Mouse (Mus musculus) midbrain, embryonic 15.5 days (tissue): Measurements from ENCODE around the gene Bap1. TPM values are rescaled to one million over a fixed set of nuclear protein-coding genes. Genes with fewer than 3 reads are reported as not detected.

Experiments
- ATAC-seq: fragments of 200-750 bp; cut with Nextera tagmentation; replicated peaks from 2 replicates; pipeline ENCODE4 v1.8.0; 2017; ENCODE audit warnings: moderate TSS enrichment
- H3K27ac ChIP-seq: fragments of 300-500 bp; sonication (generic); 2 replicates; pipeline ENCODE4 v1.5.1; 2015; ENCODE audit warnings: mild to moderate bottlenecking, inconsistent platforms
- H3K27me3 ChIP-seq: fragments of 300-500 bp; sonication (generic); replicated peaks from 2 replicates; pipeline ENCODE4 v1.6.1; 2015; ENCODE audit warnings: inconsistent platforms
- H3K36me3 ChIP-seq: fragments of 300-500 bp; sonication (generic); replicated peaks from 2 replicates; pipeline ENCODE4 v1.6.1; 2015; ENCODE audit warnings: inconsistent platforms
- H3K4me1 ChIP-seq: fragments of 300-500 bp; sonication (generic); 2 replicates; pipeline ENCODE4 v1.6.1; 2015; ENCODE audit warnings: inconsistent platforms
- H3K4me2 ChIP-seq: fragments of 300-500 bp; sonication (generic); 2 replicates; pipeline ENCODE4 v1.6.1; 2015; ENCODE audit warnings: inconsistent platforms, mild to moderate bottlenecking, moderate library complexity
- H3K4me3 ChIP-seq: fragments of 300-500 bp; sonication (generic); 2 replicates; pipeline ENCODE4 v1.5.1; 2015; ENCODE audit warnings: mild to moderate bottlenecking, inconsistent platforms
- H3K9ac ChIP-seq: fragments of 300-500 bp; sonication (generic); 2 replicates; pipeline ENCODE4 v1.6.1; 2015; ENCODE audit warnings: mild to moderate bottlenecking, inconsistent platforms
- H3K9me3 ChIP-seq: fragments of 300-500 bp; sonication (generic); 2 replicates; pipeline ENCODE4 v1.6.1; 2016; ENCODE audit warnings: inconsistent platforms
- WGBS: fragments of 180-500 bp; shearing (Covaris S2); methylation state at CpG from one replicate; pipeline ENCODE4 v1.1.7; 2015; ENCODE audit warnings: mixed read lengths; 5-methylcytosine and 5-hydroxymethylcytosine counted together
- polyA plus RNA-seq: library from polyadenylated mRNA; unstranded; fragments of >200 nt; fragmentation: Nextera tagmentation; extraction: Ambion mirVana; gene quantifications from 2 replicates; pipeline ENCODE4 v1.2.1, GENCODE M21; 2015

The Bap1 gene
- polyA plus RNA-seq, 1 experiment from 2014 or later, result 124 TPM

- peak; percentile 79 for ATAC-seq
- no peaks in the 10 kb centered on the region for H3K36me3 ChIP-seq
- no peaks in the 10 kb centered on the region for H3K9me3 ChIP-seq
- H3K27ac ChIP-seq, result peak overlapping the region; percentile 73
- H3K27me3 ChIP-seq, result no peaks in the 10 kb centered on the region
- H3K4me3 ChIP-seq, result peak overlapping the region; percentile 24
- peaks cover 26% of the 10 kb centered on the region for H3K4me1 ChIP-seq
- peak overlapping the region; percentile 46 for H3K4me2 ChIP-seq
- H3K9ac ChIP-seq, result no peak overlapping the region
- WGBS, result 18% methylated on average over 9 of the region's 9 CpGs
These were observed 17.2 kb downstream of the Bap1 start for GRCm38 (mm10) chr14:31268301-31269001.

DNA sequence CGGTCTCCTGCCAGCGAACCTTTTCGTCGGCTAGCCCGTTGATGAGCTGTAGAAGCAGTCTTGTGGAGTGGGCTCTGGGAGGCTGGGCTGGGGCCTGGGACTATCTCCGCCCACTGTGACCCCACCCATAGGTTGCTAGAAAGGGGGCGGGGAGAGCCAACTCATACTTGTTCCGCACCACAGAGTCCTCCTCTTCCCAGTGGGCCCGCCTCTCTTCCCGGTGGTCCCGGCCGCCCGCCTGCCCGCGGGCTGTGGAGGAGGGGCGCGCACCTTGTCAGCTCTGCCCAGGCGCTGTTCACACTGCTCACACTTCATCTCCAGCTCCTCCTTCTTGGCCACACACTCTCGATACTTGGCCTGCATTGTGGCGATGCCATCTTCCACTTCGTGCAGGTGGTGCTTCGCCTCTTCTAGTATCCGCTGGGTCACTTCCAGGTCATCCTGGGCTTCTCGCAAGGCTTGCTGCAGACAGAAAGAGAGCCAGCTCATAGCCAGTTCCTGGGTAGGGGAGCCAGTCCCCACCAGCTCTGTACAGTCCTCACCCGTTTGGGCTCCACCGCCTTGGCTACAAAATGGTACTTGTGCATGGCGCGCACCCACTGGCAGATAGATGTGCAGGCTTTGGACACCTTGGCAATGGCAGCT, 18.3 kb downstream of the Bap1 start:
- WGBS, result 16% methylated on average over 26 of the region's 28 CpGs
- Histone ChIP-seq H3K27me3 (no peaks in the 10 kb centered on the region), H3K27ac (peak overlapping the region; percentile 73), H3K4me1 (peaks cover 26% of the 10 kb centered on the region), H3K9me3 (no peaks in the 10 kb centered on the region), H3K36me3 (no peaks in the 10 kb centered on the region), H3K4me2 (peak overlapping the region; percentile 46), H3K9ac (no peak overlapping the region), H3K4me3 (peak overlapping the region; percentile 24)
- peak; percentile 64 for ATAC-seq

GRCm38 (mm10) chr14:31271121-31271520, 19.9 kb downstream of the Bap1 start:
- Histone ChIP-seq H3K27ac (no peak overlapping the region), H3K9ac (no peak overlapping the region), H3K4me3 (no peak overlapping the region), H3K4me2 (no peak overlapping the region), H3K27me3 (no peaks in the 10 kb centered on the region), H3K9me3 (no peaks in the 10 kb centered on the region), H3K4me1 (peaks cover 26% of the 10 kb centered on the region), H3K36me3 (no peaks in the 10 kb centered on the region)
- ATAC-seq, result no peak
- 95% methylated on average over 6 of the region's 6 CpGs for WGBS

GRCm38 (mm10) chr14:31272164-31272563, 20.9 kb downstream of the Bap1 start:
- Histone ChIP-seq H3K9me3 (no peaks in the 10 kb centered on the region), H3K27ac (no peak overlapping the region), H3K4me1 (peaks cover 26% of the 10 kb centered on the region), H3K4me2 (no peak overlapping the region), H3K36me3 (no peaks in the 10 kb centered on the region), H3K27me3 (no peaks in the 10 kb centered on the region), H3K4me3 (no peak overlapping the region), H3K9ac (no peak overlapping the region)
- WGBS, result 26% methylated on average over 7 of the region's 7 CpGs
- ATAC-seq, result no peak

- WGBS, result 86% methylated on average over 8 of the region's 8 CpGs
- ATAC-seq, result no peak
These were observed 34.5 kb downstream of the Bap1 start for GRCm38 (mm10) chr14:31285728-31286127.

More at GRCm38 (mm10) chr14:31285728-31286127, 34.5 kb downstream of the Bap1 start:
- Histone ChIP-seq H3K4me1 (no peaks in the 10 kb centered on the region), H3K27ac (no peak overlapping the region), H3K27me3 (no peaks in the 10 kb centered on the region), H3K36me3 (no peaks in the 10 kb centered on the region), H3K4me3 (no peak overlapping the region), H3K9ac (no peak overlapping the region), H3K4me2 (no peak overlapping the region), H3K9me3 (no peaks in the 10 kb centered on the region)

Other genes starting within 250 kb of the Bap1 start
- gene Spcs1, start 249.8 kb upstream of the Bap1 start, polyA plus RNA-seq, result 273 and 290 TPM in 2 replicates
- 134 and 142 TPM in 2 replicates for gene Pbrm1, start 232.3 kb upstream of the Bap1 start, polyA plus RNA-seq
- 47.8 and 55.1 TPM in 2 replicates for gene Gnl3, start 232.3 kb upstream of the Bap1 start, polyA plus RNA-seq
- 51.1 and 51.3 TPM in 2 replicates for gene Smim4, start 122.5 kb upstream of the Bap1 start, polyA plus RNA-seq
- 247 and 295 TPM in 2 replicates for gene Nt5dc2, start 120.4 kb upstream of the Bap1 start, polyA plus RNA-seq
- 22.8 TPM in 2 replicates for gene Stab1, start 82.8 kb upstream of the Bap1 start, polyA plus RNA-seq
- gene Tnnc1, start 43.1 kb upstream of the Bap1 start, polyA plus RNA-seq, result 2.9 and 4.6 TPM in 2 replicates
- 420 and 426 TPM in 2 replicates for gene Nisch, start 34.5 kb upstream of the Bap1 start, polyA plus RNA-seq
- gene Sema3g, start 33.6 kb upstream of the Bap1 start, polyA plus RNA-seq, result 0.65 and 0.86 TPM in 2 replicates
- 9.9 TPM in 2 replicates for gene Phf7, start 133 bp upstream of the Bap1 start, polyA plus RNA-seq
- 4.6 and 4.9 TPM in 2 replicates for gene Dnah1, start 72.4 kb downstream of the Bap1 start, polyA plus RNA-seq
- gene Capn7, start 85.2 kb downstream of the Bap1 start, polyA plus RNA-seq, result 85.9 and 89.5 TPM in 2 replicates
- gene Sh3bp5, start 184.6 kb downstream of the Bap1 start, polyA plus RNA-seq, result 151 and 161 TPM in 2 replicates
- 8.4 and 10.1 TPM in 2 replicates for gene Eaf1, start 242.9 kb downstream of the Bap1 start, polyA plus RNA-seq
- gene Mettl6, start 243.6 kb downstream of the Bap1 start, polyA plus RNA-seq, result 42.5 and 48.7 TPM in 2 replicates